7 mouse cellular contexts compared by ENCODE assay signal in the genomic region with DNA sequence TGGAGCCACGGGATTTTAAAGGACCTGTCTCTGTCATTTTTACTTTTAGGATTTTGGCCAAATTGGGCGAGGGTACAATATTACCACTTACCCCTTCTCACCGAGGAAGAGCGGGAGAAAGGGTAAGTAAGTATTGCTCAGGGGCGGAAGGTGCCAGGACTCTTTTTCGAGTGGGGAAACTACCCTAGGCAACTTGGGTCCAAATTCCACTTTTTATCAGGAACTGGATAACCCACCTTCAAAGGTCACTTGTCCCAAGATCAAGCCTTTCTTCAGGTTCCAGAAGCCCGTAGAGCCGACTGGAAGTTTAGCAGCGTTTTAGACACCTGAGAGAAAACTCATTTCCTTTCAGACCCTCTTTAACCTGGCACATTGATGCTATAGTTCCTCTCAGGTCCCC. TPM values are rescaled to one million over a fixed set of nuclear protein-coding genes. Genes with fewer than 3 reads are reported as not detected.
DNase-seq lines count a peak whose midpoint lies in the region; ATAC-seq and TF ChIP-seq lines count a peak whose summit lies in the region.

No protein-coding gene starts in this region.

- no peak for TF ChIP-seq CTCF in stomach, postnatal 0 days (IDR thresholded peaks at IDR 0.05; ENCODE audit: low read depth)

- TF ChIP-seq POLR2A in limb, embryonic 14.5 days (IDR thresholded peaks at IDR 0.05; ENCODE audit: borderline replicate concordance, extremely low read depth, insufficient read depth, insufficient read length), result no peak

- 20% methylated on average over 9 of the region's 9 CpGs for WGBS in neural tube, embryonic 11.5 days
- 25% methylated on average over 9 of the region's 9 CpGs for WGBS in forebrain, embryonic 12.5 days
- 8% methylated on average over 9 of the region's 9 CpGs for WGBS in limb, embryonic 14.5 days
- WGBS in stomach, postnatal 0 days, result 11% methylated on average over 9 of the region's 9 CpGs

- no peak for DNase-seq in neural tube, embryonic 11.5 days (ENCODE audit: low spot score)
- no peak for DNase-seq in neural tube, embryonic 10.5 days (ENCODE audit: extremely low spot score, low spot score)
- no peak for DNase-seq in limb, embryonic 14.5 days (ENCODE audit: low spot score)
- no peak for DNase-seq in stomach, postnatal 0 days (ENCODE audit: low spot score)
- no peak for DNase-seq in left cerebral cortex, postnatal 4 days
- DNase-seq in adrenal gland, postnatal 14 days, result no peak

- no peaks in the 10 kb centered on the region for H3K27me3 ChIP-seq in neural tube, embryonic 11.5 days (ENCODE audit: control insufficient read depth, insufficient read depth, low read length)
- H3K27me3 ChIP-seq in forebrain, embryonic 12.5 days, result no peaks in the 10 kb centered on the region
- no peaks in the 10 kb centered on the region for H3K27me3 ChIP-seq in limb, embryonic 14.5 days (ENCODE audit: control insufficient read depth, insufficient read depth, low read length)
- no peaks in the 10 kb centered on the region for H3K27me3 ChIP-seq in stomach, postnatal 0 days (ENCODE audit: control insufficient read depth, insufficient read depth, low read length)

- H3K4me1 ChIP-seq in neural tube, embryonic 11.5 days (ENCODE audit: control insufficient read depth, insufficient read depth, low read length), result no peaks in the 10 kb centered on the region; the same call in 1 of the 2 replicates
- no peaks in the 10 kb centered on the region for H3K4me1 ChIP-seq in forebrain, embryonic 12.5 days
- no peaks in the 10 kb centered on the region for H3K4me1 ChIP-seq in limb, embryonic 14.5 days (ENCODE audit: control insufficient read depth, insufficient read depth, low read length)
- H3K4me1 ChIP-seq in stomach, postnatal 0 days (replicated peaks; ENCODE audit: control insufficient read depth, insufficient read depth), result no peaks in the 10 kb centered on the region

- peak overlapping the region; percentile 65 for H3K4me3 ChIP-seq in neural tube, embryonic 11.5 days (ENCODE audit: low read depth, low read length)
- H3K4me3 ChIP-seq in forebrain, embryonic 12.5 days (replicated peaks), result peak overlapping the region; percentile 68
- peak overlapping the region; percentile 66 for H3K4me3 ChIP-seq in limb, embryonic 14.5 days (replicated peaks; ENCODE audit: low read length)
- peak overlapping the region; percentile 71 for H3K4me3 ChIP-seq in stomach, postnatal 0 days (ENCODE audit: low read depth, low read length)

- H3K27ac ChIP-seq in neural tube, embryonic 11.5 days (ENCODE audit: low read depth, low read length), result no peak overlapping the region
- H3K27ac ChIP-seq in forebrain, embryonic 12.5 days, result no peak overlapping the region
- H3K27ac ChIP-seq in limb, embryonic 14.5 days (replicated peaks; ENCODE audit: low read depth, low read length), result peak overlapping the region; percentile 43; the same call in 1 of the 2 replicates
- H3K27ac ChIP-seq in stomach, postnatal 0 days (replicated peaks), result peak overlapping the region; percentile 53; the same call in 1 of the 2 replicates

- no peaks in the 10 kb centered on the region for H3K36me3 ChIP-seq in neural tube, embryonic 11.5 days (ENCODE audit: control insufficient read depth, insufficient read depth, low read length)
- H3K36me3 ChIP-seq in forebrain, embryonic 12.5 days (replicated peaks), result no peaks in the 10 kb centered on the region
- H3K36me3 ChIP-seq in limb, embryonic 14.5 days (ENCODE audit: control insufficient read depth, insufficient read depth, low read length), result no peaks in the 10 kb centered on the region
- no peaks in the 10 kb centered on the region for H3K36me3 ChIP-seq in stomach, postnatal 0 days (ENCODE audit: control insufficient read depth, insufficient read depth, low read length)

- peak overlapping the region; percentile 86 for H3K9ac ChIP-seq in neural tube, embryonic 11.5 days (ENCODE audit: low read length)
- H3K9ac ChIP-seq in forebrain, embryonic 12.5 days, result peak overlapping the region; percentile 75
- H3K9ac ChIP-seq in limb, embryonic 14.5 days (ENCODE audit: low read depth, low read length, severe bottlenecking), result peak overlapping the region; percentile 77
- peak overlapping the region; percentile 70 for H3K9ac ChIP-seq in stomach, postnatal 0 days (ENCODE audit: low read length)

- peak overlapping the region; percentile 76 for H3K4me2 ChIP-seq in neural tube, embryonic 11.5 days (ENCODE audit: low read depth)
- H3K4me2 ChIP-seq in forebrain, embryonic 12.5 days, result peak overlapping the region; percentile 61
- H3K4me2 ChIP-seq in limb, embryonic 14.5 days (replicated peaks; ENCODE audit: low read depth, low read length, severe bottlenecking), result peak overlapping the region; percentile 75
- H3K4me2 ChIP-seq in stomach, postnatal 0 days (replicated peaks; ENCODE audit: low read depth), result peak overlapping the region; percentile 72

- intact Hi-C loops in left cerebral cortex, postnatal 4 days (cut with DNase I), result loop anchor here (10.0 kb wide), 2 partner anchors 180 to 460 kb away; a partner anchor contains a TSS

- H3K9me3 ChIP-seq in neural tube, embryonic 11.5 days (ENCODE audit: control insufficient read depth, low read length), result no peaks in the 10 kb centered on the region
- 0 out of 2 replicates have a peak, but pooled peaks cover 2% of the 10 kb centered on the region for H3K9me3 ChIP-seq in forebrain, embryonic 12.5 days
- H3K9me3 ChIP-seq in limb, embryonic 14.5 days (ENCODE audit: control insufficient read depth, low read length), result no peaks in the 10 kb centered on the region
- no peaks in the 10 kb centered on the region for H3K9me3 ChIP-seq in stomach, postnatal 0 days (ENCODE audit: control insufficient read depth, low read length)

- no peak; the same call in 1 of the 2 replicates for ATAC-seq in neural tube, embryonic 11.5 days (ENCODE audit: insufficient read depth, low FRiP score, low TSS enrichment)
- ATAC-seq in forebrain, embryonic 12.5 days (ENCODE audit: low FRiP score), result no peak
- ATAC-seq in limb, embryonic 14.5 days (ENCODE audit: low FRiP score, low read depth), result no peak
- ATAC-seq in stomach, postnatal 0 days (ENCODE audit: low FRiP score, low TSS enrichment), result peak; percentile 16; the same call in 1 of the 2 replicates

- no peak for TF ChIP-seq EP300 in stomach, postnatal 0 days (optimal IDR thresholded peaks at IDR 0.05)

RNA-seq across cellular contexts. Expression of a gene that starts 0.6 kb away (rescaled TPM):
- polyA plus RNA-seq in neural tube, embryonic 11.5 days (2014; fragmentation: Nextera tagmentation; extraction: Ambion mirVana), result 4.8 and 9.2 TPM in 2 replicates
- 5.9 and 8.0 TPM in 2 replicates for polyA plus RNA-seq in forebrain, embryonic 12.5 days (2016; fragmentation: Nextera tagmentation; extraction: Ambion mirVana)
- 6.6 and 6.9 TPM in 2 replicates for polyA plus RNA-seq in limb, embryonic 14.5 days (2012; rRNA removed)
- 10.6 and 14.6 TPM in 2 replicates for polyA plus RNA-seq in limb, embryonic 14.5 days (2014; fragmentation: Nextera tagmentation; extraction: Ambion mirVana)
- 13.4 and 15.0 TPM in 2 replicates for polyA plus RNA-seq in stomach, postnatal 0 days (2015; fragmentation: Nextera tagmentation; extraction: Ambion mirVana)
- total RNA-seq in left cerebral cortex, postnatal 4 days (2021), result 1 to 10 TPM; 3.6 to 3.9 TPM
- 28.5 and 34.1 TPM in 2 replicates for total RNA-seq in adrenal gland, postnatal 14 days (2021)

Comparison
In these comparisons a context has a peak if more than half of its experiments do, and no peak if none do; other contexts are left out.
1. H3K27ac ChIP-seq: peak in limb, embryonic 14.5 days (single experiment) and stomach, postnatal 0 days (single experiment); none in neural tube, embryonic 11.5 days (single experiment) and forebrain, embryonic 12.5 days (single experiment).
2. Peak in every context shown above with its lines, with median percentiles within 50 percentile points of each other: H3K4me2 ChIP-seq, H3K4me3 ChIP-seq and H3K9ac ChIP-seq.